Mouse (Mus musculus) mouse embryonic stem cell (cell line): Measurements from ENCODE around the gene Cgnl1.

ENCODE experiments used
- in situ Hi-C, 2 experiments: fragments of 300-500 bp; cut with MboI; formaldehyde crosslinking; loops; 1 replicate in 1 of 2; 3 replicates in 1 of 2; pipeline ENCODE4 v1.14.3; 2019 to 2020; ENCODE audit warnings: low sequenced_read_pairs in 2 of 2, low pct_unique_long_range_greater_than_20kb in 1 of 2, mixed read lengths in 1 of 2; ENCODE audit not compliant: unreplicated experiment in 1 of 2

Cgnl1 gene

GRCm38 (mm10) chr9:71770991-71771767 is at the start of gene Cgnl1:
Cgnl1 (minus strand) TSS chr9:71771602.
- in situ Hi-C loops: loop anchor here in 1 of 2 experiments (10.0 kb wide), 1 partner anchor 126 kb away; no protein-coding TSS in a partner anchor

- in situ Hi-C loops: no loop called here
These were observed 47.1 kb upstream of the Cgnl1 start for GRCm38 (mm10) chr9:71818453-71818852.

DNA sequence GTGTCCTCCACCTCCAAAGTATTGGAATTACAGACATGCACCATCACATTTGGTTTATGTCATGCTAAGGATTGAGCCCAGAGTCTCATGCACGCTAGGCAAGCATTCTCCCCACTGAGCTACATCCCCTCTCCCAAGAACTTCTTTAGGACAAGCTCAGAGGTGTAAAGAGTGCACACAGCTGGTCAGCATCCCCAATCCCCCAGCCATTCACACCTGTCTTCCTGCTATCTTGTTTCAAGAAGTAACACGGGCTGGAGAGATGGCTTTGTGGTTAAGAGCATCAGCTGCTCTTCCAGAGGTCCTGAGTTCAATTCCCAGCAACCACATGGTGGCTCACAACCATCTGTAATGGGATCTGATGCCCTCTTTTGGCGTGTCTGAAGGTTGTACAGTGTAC is 44.7 kb upstream of the Cgnl1 start:
- in situ Hi-C loops: no loop called here

DNA sequence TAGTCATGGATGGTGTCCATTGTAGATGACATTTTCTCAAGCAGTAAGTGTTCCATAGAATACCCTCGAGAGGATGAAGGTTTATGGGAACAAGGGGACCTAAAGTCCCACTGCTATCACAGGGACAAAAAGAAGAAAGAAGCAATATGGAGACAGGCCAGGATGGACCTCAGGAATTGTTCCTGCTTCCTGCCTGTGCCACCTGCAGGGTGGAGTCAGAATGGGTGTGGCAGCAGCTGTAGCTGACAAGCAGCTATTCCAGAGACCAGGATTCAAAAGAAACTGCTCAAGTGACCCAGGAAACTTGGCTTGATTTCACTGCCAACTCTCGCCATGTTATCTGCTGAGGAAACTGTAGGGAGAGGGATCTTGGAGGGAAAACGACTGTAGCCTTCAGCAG is 42.2 kb upstream of the Cgnl1 start:
- in situ Hi-C loops: no loop called here

DNA sequence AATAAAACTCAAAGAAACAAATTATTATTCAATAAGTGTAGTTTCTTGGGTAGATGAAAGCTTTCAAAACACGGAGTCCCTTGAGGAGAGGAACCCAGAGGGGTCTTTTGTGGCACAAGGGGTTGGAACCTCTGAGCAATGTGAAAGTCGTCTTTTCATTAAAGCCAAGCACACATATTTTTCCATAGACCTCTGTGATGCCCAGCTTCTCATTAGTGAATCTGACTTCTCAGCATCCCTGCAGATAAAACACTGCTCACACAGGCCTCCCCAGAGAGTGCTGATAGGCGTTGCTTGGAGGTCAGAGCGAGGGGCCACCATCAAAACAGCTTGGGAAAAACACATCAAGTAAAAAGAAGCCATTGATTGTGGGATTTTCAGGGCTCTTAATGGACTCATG is 41.5 kb upstream of the Cgnl1 start:
- in situ Hi-C loops: no loop called here

- in situ Hi-C loops: no loop called here
These were observed 41.0 kb upstream of the Cgnl1 start for GRCm38 (mm10) chr9:71812402-71812801.

DNA sequence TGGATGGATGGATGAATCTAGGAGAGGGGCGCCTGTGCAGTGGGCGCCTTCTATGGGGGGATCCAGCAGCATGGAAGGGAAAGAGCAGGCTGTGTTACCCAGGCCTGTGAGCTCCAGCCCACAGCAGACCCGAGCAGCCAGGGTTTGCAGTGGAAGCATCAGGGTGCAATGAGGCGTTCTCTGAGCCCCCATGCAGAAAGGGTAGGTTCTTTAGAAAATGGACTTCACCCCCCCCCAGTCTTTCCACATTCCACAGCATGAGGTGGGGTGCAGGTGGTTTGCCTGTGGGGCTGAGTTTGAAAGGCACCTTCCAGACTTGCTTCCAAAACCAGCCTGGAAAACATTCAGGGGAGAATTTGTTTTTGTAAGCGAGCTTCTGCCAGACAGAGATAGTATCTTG is 40.0 kb upstream of the Cgnl1 start:
- in situ Hi-C loops: no loop called here

- in situ Hi-C loops: no loop called here
These were observed 39.3 kb upstream of the Cgnl1 start for GRCm38 (mm10) chr9:71810723-71811122.

GRCm38 (mm10) chr9:71808640-71809254 is 37.3 kb upstream of the Cgnl1 start:
- in situ Hi-C loops: loop anchor here (5.0 to 10.0 kb wide), 2 partner anchors 161 to 164 kb away; no protein-coding TSS in a partner anchor

GRCm38 (mm10) chr9:71807801-71808200 is 36.4 kb upstream of the Cgnl1 start:
- in situ Hi-C loops: loop anchor here (5.0 to 10.0 kb wide), 2 partner anchors 160 to 163 kb away; no protein-coding TSS in a partner anchor

DNA sequence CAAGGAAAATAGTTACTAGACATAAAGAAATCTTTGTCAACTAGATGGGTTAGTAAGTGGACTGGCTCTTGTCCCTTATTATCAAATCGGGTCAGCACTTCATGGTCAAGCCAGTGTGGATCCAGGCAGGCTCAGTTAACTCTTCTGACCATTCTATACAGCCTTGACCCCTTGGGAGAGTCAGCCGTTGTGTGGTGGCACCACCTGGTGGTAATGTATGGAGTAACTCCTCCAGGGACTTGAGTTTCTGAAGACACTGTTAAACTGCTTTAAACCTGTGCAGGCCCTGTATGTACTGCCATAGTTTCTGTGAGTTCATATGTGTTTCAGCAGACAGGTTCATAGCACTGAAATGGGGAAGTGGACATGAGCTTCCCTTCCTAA is 35.0 kb upstream of the Cgnl1 start:
- in situ Hi-C loops: loop anchor here (5.0 to 10.0 kb wide), 2 partner anchors 159 to 162 kb away; no protein-coding TSS in a partner anchor

GRCm38 (mm10) chr9:71805646-71806421 is 34.4 kb upstream of the Cgnl1 start:
- in situ Hi-C loops: loop anchor here (5.0 to 10.0 kb wide), 2 partner anchors 159 to 161 kb away; no protein-coding TSS in a partner anchor

DNA sequence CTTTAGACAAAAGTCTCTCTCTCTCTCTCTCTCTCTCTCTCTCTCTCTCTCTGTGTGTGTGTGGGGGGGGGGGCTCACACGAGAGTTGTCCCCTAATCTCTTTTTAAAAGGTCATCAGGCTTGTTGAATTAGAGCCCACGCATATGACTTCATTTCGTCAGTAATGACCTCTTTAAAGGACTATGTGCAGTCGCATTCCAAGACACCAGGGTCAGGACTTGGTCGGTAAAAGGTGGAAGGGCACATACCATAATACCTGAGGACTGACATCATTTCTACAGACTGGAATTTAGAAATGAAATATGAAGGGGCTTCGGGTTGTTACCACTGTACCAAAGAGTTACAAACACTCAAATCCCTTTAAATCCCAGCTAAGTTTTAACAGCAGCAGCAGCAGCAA is 32.7 kb upstream of the Cgnl1 start:
- in situ Hi-C loops: loop anchor here in 1 of 2 experiments (10.0 kb wide), 1 partner anchor 159 kb away; no protein-coding TSS in a partner anchor

DNA sequence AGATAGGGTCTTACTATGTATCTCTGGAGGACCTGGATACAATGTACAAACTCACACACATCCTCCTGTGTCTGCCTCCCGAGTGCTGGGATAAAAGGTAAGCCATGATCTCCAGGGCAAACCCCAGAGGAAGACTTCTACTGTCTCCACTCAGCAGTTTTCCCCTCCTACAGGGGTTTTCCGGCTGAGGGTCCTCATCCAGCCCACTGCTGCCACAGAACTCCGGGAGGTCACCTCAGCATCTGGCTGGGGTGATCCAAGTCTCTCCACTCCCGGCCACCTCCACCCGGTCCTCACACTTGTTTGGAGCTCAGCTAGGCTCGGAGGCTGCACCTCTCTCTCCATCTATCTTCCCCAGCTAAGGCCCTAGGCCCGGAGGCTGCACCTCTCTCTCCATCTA is 31.9 kb upstream of the Cgnl1 start:
- in situ Hi-C loops: loop anchor here in 1 of 2 experiments (10.0 kb wide), 1 partner anchor 158 kb away; no protein-coding TSS in a partner anchor

DNA sequence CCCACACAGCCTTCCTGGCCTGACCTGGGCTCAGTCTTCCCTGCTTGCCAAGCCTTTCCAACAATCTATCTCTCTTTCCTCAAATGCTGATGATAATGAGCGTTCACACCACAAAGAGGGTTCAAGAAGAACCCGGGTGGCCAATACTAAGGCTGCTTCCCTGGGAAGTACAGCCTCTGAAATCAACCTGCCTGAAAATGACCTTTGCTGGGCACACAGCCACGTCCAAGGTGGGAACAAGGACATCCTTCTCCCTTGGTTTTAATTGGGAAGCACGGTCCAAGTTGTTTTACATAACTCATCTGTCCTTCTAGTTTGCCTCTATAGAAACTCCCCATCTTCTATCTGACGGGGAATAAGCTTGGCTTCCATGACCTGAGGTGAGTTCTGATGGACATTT is 28.2 kb upstream of the Cgnl1 start:
- in situ Hi-C loops: no loop called here

- in situ Hi-C loops: no loop called here
These were observed 26.8 kb upstream of the Cgnl1 start for GRCm38 (mm10) chr9:71798176-71798575.

DNA sequence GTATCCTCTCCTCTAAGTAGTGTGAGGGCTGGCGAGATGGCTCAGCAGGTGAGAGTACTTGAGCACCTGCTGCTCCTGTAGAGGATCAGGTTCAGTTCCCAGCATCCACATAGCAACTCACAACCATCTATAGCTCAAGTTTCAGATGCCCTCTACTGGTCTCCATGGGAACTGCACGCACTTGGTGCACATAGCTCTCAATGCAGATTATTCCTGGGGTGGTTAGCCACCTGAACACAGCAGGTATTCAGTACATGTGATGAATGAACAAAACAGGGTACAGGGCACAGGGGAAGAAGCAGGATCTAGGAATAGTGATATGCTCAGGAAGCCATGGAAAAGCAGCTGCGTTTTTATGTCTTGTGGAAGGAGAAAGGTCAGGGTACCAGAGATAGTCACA is 6.0 kb upstream of the Cgnl1 start:
- in situ Hi-C loops: loop anchor here (5.0 to 10.0 kb wide), 2 partner anchors 130 to 133 kb away; no protein-coding TSS in a partner anchor

GRCm38 (mm10) chr9:71776337-71776736 is 4.9 kb upstream of the Cgnl1 start:
- in situ Hi-C loops: loop anchor here (5.0 to 10.0 kb wide), 2 partner anchors 129 to 132 kb away; no protein-coding TSS in a partner anchor

- in situ Hi-C loops: loop anchor here in 1 of 2 experiments (10.0 kb wide), 1 partner anchor 129 kb away; no protein-coding TSS in a partner anchor
These were observed 2.2 kb upstream of the Cgnl1 start for GRCm38 (mm10) chr9:71773563-71773962.
